Mouse (Mus musculus) G1E-ER4 (cell line): ENCODE data around the gene Dlg3. TPM values are rescaled to one million over a fixed set of nuclear protein-coding genes. Genes with fewer than 3 reads are reported as not detected.

ENCODE experiments used
- GATA1 ChIP-seq: IDR thresholded peaks from one replicate; pipeline ENCODE4 v1.8.0; 2012; ENCODE audit warnings: low read length, inconsistent platforms
- polyA plus RNA-seq: library from polyadenylated mRNA; stranded (reverse); fragments of >175 nt; gene quantifications from 2 replicates; pipeline ENCODE4 v1.2.3, GENCODE M21; 2012

The Dlg3 gene
- polyA plus RNA-seq, 1 experiment = not detected

- no peak for TF ChIP-seq GATA1
These were observed 10.9 kb downstream of the Dlg3 start for GRCm38 (mm10) chrX:100778397-100778796.

- TF ChIP-seq GATA1 = no peak
These were observed 21.8 kb downstream of the Dlg3 start for GRCm38 (mm10) chrX:100789322-100789721.

GRCm38 (mm10) chrX:100796041-100796740, 28.7 kb downstream of the Dlg3 start:
- no peak for TF ChIP-seq GATA1

DNA sequence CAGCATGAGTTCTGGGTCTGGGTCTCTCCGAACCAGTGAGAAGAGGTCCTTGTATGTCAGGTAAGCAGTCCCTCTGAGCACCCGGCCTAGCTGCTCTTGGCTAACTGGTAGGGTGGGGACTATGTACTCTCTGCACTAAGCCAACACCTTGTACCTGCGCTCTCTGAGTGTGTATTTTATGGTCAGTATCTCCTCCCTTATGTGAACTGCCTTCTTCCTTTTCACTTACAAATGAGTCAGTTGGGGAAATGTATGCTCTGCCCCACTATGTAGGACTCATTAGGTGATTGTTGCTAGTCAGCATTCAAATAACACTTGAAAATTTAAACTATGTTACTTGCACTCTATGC, 29.2 kb downstream of the Dlg3 start:
- TF ChIP-seq GATA1 = no peak

DNA sequence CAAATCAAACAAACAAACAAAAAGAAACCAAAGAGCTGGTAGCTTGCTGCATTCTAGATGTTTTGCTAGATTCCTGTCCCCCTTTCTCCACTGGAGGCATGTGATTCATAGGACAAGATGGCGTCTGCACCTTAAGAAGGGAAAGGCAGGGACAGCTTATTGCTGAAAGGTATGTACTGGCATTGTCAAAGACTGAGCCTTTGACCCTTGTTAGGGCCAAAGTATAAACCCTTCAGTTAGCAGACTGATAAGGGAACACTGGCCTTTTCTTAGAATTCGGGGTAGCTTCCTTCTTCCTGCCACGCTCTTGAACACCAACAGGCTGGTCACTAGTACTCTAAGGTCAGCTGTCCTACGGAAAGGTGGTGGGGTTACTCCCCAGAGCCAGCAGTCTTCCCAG, 29.8 kb downstream of the Dlg3 start:
- TF ChIP-seq GATA1 = no peak

DNA sequence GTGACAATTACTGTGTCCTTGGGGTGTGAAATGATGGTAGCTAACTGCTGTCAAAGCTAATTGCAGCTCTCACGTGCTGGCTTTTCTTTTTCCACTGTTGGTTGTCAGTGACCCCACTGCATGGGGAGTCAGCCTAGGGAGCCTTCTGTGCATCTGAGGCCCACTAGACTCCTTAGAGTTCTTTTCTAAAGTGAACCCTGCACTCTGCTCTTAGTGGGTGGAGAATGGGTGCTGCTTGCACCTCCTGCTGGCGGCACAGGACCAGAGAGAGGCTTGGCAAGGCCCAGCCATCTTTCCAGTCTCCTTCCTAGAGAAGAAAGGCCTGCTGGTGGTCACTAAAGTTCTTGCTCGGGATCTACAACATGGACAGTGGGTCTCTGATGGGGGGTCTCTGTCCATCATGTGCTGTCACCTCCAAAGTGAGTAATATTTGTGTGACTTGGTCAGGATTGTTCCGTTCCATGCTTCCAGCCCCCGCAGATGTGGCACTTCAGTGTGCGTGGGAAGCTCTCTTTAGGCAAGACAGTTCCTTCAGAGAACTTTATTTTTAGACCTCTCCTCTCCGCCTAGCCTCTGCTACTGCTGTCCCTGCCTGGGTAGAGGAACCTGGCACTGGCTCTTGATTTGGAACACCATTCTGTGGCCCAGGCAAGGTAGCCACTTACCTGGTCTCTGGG, 30.5 kb downstream of the Dlg3 start:
- no peak for TF ChIP-seq GATA1

- no peak for TF ChIP-seq GATA1
These were observed 33.1 kb downstream of the Dlg3 start for GRCm38 (mm10) chrX:100800643-100801042.

- no peak for TF ChIP-seq GATA1
These were observed 34.5 kb downstream of the Dlg3 start for GRCm38 (mm10) chrX:100802034-100802433.

GRCm38 (mm10) chrX:100811129-100811528, 43.6 kb downstream of the Dlg3 start:
- no peak for TF ChIP-seq GATA1

GRCm38 (mm10) chrX:100814139-100814538, 46.6 kb downstream of the Dlg3 start:
- no peak for TF ChIP-seq GATA1

DNA sequence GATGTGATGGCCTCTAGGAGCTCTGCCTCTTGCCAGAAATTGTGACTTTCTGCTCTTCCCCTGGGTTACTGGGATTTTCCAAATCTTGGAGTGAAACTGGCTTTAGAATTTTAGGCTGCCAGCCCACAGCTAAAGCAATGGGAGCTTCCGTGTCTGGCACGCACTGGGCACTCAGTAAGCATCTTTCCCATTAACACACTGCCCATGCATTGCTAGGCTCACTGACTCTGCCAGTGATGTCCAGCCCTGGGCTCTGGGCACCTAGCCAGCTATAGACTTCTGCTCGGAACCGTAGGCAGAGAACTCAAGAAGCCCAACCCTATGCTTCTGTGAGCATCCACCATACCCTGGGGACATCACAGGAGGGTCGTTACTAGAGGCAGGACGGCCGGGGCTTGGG, 48.2 kb downstream of the Dlg3 start:
- no peak for TF ChIP-seq GATA1

GRCm38 (mm10) chrX:100818681-100819080, 51.2 kb downstream of the Dlg3 start:
- no peak for TF ChIP-seq GATA1

GRCm38 (mm10) chrX:100821149-100821548, 53.6 kb downstream of the Dlg3 start:
- TF ChIP-seq GATA1 = no peak

GRCm38 (mm10) chrX:100825557-100825956, 58.0 kb downstream of the Dlg3 start:
- no peak for TF ChIP-seq GATA1

- TF ChIP-seq GATA1 = no peak
These were observed 65.3 kb downstream of the Dlg3 start for GRCm38 (mm10) chrX:100832806-100833205.

DNA sequence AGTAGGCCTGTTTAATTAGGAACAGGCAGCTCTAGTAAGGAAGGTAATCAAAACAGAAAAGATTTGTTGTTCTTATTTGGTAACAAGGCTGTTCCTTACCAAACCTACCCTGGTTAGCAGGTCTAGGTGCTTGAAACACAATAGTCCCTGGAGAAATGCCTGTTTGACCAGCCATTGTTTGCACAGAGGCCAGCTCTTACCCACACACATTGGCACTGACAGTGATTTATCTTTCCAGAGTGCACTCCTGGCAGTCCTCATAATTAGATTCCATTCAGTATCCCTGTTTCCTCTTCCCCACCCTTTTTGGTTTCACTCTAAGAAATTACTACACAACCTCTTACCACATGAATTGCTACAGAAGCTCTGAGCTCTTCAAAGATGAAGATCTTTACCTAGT, 71.7 kb downstream of the Dlg3 start:
- no peak for TF ChIP-seq GATA1

Other genes with a start within 250 kb of the Dlg3 start
- gene Dgat2l6, start 242.9 kb upstream of the Dlg3 start, polyA plus RNA-seq = not detected in 2 replicates
- not detected in 2 replicates for gene Awat1, start 195.5 kb upstream of the Dlg3 start, polyA plus RNA-seq
- not detected in 2 replicates for gene P2ry4, start 172.9 kb upstream of the Dlg3 start, polyA plus RNA-seq
- not detected in 2 replicates for gene Arr3, start 162.2 kb upstream of the Dlg3 start, polyA plus RNA-seq
- gene Kif4, start 142.0 kb upstream of the Dlg3 start, polyA plus RNA-seq = 3.3 and 4.2 TPM in 2 replicates
- 4.8 and 9.9 TPM in 2 replicates for gene Pdzd11, start 141.2 kb upstream of the Dlg3 start, polyA plus RNA-seq
- not detected in 2 replicates for gene Gdpd2, start 37.8 kb upstream of the Dlg3 start, polyA plus RNA-seq